Mouse (Mus musculus) bone marrow, adult 2 months (tissue): ENCODE results near the gene Ddi2.

ENCODE experiments used
- CTCF ChIP-seq: fragments of 200-500 bp; IDR thresholded peaks from 2 replicates; pipeline ENCODE4 v1.5.1; 2011; ENCODE audit warnings: low read length, control low read depth; ENCODE audit not compliant: control insufficient read depth, insufficient read depth
- POLR2A ChIP-seq: fragments of 200-500 bp; IDR thresholded peaks from 2 replicates; pipeline ENCODE4 v1.6.1; 2011; ENCODE audit warnings: low read depth, mild to moderate bottlenecking, control low read depth, low read length, borderline replicate concordance; ENCODE audit not compliant: control insufficient read depth

DNA sequence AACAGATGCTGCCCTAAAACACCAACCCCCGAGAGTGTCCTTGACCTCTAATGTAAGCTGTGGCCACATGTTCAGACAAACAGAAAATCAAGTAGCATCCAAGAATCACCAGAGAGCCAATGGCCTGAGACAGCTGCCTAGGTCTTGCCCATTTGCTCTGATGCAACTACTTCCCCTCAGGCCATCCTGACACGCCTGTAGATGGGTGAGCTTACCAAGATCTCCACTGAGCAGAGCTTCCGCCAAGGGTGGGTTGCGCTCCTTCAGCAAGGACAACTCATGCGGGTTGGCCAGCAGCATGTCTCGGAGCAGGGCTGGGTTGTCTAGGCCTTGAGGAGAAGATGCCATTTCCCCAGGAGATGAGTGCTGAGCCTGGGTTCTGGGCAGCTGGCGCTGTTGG is 15.2 kb downstream of the Ddi2 start:
- TF ChIP-seq CTCF, result no peak
- TF ChIP-seq POLR2A, result no peak
